Mouse (Mus musculus) thymus, postnatal 25 days (tissue): ENCODE results near the gene Dbp.

Source experiments
- DNase-seq: peaks from one replicate; pipeline ENCODE4 v3.0.0; 2022

Dbp gene

GRCm38 (mm10) chr7:45713396-45713795 lies 8.5 kb downstream of the Dbp start:
- no peak for DNase-seq

DNA sequence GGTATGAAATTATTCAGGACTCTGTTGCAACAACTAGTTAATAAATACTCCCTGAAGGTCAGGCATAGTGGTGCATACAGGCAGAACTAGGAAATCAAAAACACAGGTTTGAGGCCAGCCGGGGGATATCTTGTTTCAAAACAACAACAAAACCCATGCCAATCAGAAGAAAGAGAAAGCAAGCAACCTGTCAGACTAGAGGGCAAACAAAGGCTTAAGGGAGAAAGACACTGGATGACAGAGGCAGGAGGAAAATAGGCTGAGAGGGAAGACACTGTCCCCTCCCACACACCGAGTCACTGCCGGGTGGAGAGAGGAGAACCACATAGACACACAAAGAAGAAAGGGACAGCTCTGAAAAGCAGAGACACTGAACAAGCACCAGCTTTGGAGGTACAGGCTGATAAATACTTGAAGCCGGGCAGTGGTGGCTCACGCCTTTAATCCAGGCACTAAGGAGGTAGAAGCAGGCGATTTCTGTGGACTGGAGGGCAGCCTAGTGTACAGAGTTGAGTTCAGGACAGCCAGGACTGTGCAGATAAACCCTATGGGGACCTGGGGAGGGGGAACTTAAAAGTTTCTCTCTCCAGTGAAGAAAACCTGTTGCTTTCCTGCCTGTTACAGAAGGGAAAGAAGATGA lies 9.1 kb downstream of the Dbp start:
- DNase-seq, result no peak

- no peak for DNase-seq
Measured at GRCm38 (mm10) chr7:45714630-45715089, 9.8 kb downstream of the Dbp start.

- DNase-seq, result peak; percentile 97
Measured at GRCm38 (mm10) chr7:45715090-45715708, 10.3 kb downstream of the Dbp start, which contains the start of gene Rpl18. Gene Rpl18, plus strand, starts transcription at chr7:45715457.

DNA sequence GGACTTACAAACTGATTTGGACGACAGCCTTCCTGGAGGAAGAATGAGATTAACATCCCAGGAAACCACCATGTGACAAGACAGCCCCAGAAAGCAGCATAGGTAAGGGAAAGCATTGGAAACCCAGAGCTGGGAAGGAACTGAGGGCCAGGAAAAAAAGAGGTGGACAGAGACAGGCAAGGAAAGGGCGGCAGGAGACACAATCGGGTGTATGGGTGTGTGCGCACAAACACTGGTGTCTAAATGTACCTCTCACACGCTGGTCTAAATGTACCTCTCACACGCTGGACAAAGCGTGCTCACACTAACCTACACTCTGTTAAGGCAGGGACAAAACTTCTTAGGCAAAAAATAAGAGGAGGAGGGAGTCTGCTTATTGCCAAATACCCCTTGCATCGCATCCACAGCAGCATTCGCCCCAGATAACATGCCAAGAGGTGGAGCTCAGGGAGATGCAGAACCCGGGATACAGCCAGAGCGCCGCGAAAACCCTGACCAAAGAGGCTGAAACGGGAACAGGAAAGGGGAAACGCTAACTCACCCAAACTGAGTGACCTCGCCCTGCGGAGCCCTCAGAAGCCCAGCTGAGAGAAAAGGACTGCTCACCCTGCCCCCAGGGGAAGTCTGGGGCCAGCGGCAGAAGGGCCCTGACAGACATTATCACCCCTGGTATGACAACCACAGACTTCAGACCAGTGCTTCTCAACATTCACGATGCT lies 11.0 kb downstream of the Dbp start:
- DNase-seq, result no peak

DNA sequence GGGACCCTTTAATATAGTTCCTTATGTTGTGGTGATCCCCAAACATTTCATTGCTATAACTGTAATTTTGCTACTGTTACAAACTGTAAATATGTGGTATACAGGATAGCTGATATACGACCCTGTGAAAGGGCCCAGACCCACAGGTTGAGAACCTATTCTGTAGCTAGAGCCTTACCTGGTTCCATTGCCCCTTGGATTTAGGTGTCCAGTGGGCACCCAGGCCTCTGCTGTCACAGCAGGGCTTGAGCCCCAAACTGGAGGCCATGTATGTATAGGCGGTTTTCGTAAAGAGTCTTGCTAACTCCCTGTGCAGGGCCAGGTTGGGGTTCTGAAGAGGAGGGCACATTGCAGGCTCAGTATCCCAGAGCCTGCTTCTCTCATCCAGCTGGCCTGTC lies 11.6 kb downstream of the Dbp start:
- no peak for DNase-seq

GRCm38 (mm10) chr7:45716952-45717917 lies 12.3 kb downstream of the Dbp start:
- no peak for DNase-seq

- DNase-seq, result peak; percentile 98
Measured at GRCm38 (mm10) chr7:45717918-45718297, 13.0 kb downstream of the Dbp start, which contains the start of gene Sphk2. Gene Sphk2, minus strand, starts transcription at chr7:45718002.

DNA sequence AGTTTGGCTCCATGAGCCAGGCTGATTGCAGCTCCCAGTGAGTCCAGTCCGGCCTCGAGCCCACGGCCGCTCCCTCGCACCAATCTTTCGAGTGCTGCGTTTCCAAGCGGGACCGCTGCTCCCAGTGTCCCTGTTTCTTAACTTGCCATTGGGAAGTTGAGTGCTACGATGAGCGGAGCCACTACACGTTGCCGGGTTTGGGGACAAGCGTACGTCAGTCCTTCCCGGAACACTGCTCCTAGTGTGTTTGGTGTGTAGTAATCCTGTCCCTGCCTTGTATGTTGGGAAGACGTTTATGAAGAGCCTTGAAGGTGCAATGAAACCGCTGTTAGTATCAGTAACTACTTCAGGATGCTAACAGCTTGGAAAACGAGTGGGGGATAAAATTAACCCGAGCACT lies 13.4 kb downstream of the Dbp start:
- no peak for DNase-seq

DNA sequence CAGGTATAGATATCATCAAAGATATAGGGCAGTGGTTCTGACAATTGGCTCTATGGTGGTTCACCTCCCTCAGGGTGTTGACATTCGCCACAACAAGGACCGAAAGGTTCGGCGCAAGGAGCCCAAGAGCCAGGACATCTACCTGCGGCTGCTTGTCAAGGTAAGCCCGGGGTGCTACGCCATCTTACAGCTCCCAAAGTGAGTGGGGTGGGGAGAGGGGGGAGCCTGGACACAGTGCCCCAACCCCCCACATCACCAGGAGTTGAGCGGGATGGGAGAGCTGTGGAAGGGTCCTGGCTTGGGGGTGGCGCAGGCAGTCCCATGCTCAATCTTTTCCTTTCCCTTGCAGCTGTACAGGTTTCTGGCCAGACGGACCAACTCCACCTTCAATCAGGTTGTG lies 14.3 kb downstream of the Dbp start:
- DNase-seq, result no peak

DNA sequence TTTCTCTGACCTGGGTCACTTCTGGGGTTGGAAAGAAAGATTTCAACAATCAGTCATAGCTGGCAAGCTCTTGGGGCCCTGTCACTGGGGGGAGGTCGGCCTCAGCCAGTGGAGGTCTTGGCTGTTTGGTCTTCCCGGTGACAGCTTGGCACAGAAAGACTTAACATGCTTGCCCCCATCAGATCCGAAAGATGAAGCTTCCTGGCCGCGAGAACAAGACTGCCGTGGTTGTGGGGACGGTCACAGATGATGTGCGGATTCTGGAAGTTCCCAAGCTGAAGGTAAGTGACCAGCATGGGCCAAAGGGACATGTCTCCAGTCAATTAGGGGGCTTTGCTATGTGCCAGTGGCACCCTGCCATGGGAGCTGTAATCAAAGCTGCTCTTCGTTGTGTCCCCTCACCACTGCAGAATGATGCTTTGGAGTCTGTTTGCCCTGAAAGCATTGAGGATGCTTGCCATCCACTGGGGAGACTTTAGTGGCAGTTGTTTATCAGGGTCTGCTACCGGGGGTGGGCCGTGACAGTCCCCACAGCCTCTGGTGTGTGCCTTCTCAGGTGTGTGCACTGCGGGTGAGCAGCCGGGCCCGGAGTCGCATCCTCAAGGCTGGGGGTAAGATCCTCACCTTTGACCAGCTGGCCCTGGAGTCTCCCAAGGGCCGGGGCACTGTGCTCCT lies 15.0 kb downstream of the Dbp start:
- DNase-seq, result no peak

DNA sequence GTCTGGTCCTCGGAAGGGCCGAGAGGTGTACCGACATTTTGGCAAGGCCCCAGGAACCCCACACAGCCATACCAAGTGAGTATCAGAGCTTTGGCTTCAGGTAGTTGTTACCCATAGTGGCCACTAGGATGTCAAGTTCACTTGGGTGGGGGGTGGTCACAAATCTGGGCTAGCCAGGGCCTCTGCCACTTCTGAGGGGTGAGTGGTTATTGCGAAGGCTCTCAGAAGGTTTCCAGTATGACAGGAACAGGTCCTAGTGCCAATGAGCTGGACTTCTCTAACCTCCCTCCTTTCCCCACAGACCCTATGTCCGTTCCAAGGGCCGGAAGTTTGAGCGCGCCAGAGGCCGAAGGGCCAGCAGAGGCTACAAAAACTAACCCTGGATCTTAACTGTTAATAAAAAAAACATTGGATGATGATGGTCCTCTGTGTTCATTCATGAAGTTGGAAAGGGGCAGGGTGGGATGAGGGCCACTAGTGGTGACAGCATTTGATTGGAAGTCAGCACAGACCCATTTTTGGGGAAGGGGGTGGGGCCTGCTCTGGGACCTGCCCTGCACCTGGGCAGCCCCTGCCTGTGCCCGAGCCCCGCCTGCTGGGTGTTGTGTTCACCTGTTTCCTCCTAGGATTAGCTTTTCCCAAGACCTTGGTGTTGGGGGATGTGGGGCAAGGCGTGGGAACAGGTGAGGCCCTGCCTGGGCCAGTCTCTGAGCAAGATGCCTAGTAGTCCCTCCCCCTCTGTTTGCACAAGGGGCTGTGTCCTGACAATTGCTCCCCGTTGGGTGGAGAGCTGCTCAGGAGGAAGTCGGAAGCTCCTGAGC lies 15.7 kb downstream of the Dbp start, which contains the start of gene Fam83e:
Fam83e (plus strand) TSS at position 800 of the 821 bp plus-strand sequence.
- no peak for DNase-seq

- DNase-seq, result no peak
Measured at GRCm38 (mm10) chr7:45721234-45721571, 16.3 kb downstream of the Dbp start.

DNA sequence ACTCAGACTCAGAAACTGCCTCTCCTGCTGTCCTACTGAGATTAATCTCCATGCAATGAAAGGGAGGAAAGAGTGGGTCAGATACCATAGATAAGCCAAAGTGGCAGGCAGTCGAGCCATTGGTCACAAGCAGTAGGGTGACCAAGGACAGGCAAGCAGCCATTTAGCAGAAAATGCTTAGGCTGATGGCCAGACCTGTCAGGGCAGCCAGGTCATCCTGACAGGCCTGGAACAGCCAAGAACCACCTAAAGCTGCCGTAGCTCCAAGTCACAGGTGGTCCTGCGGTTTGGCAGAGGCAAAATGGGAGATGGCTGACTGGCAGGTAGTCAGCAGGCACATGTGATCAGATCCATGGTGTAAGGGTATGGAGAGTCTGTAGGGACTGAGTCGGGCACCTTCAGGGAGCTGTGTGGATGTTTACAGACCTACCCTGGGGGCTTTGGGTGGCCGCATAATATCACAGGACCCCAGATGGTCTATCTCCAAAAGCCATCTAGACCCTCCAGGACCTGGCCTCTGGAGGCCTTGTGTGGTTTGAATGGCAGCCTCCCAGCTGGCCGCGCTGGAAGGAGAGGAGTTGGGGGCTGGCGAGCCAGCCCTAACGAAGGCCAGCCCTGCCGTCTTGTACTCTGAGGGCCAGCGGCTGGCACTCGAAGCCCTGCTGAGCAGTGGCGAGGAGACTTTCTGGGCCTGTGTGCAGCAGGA lies 16.9 kb downstream of the Dbp start:
- DNase-seq, result no peak

- no peak for DNase-seq
Measured at GRCm38 (mm10) chr7:45722348-45722713, 17.4 kb downstream of the Dbp start.

DNA sequence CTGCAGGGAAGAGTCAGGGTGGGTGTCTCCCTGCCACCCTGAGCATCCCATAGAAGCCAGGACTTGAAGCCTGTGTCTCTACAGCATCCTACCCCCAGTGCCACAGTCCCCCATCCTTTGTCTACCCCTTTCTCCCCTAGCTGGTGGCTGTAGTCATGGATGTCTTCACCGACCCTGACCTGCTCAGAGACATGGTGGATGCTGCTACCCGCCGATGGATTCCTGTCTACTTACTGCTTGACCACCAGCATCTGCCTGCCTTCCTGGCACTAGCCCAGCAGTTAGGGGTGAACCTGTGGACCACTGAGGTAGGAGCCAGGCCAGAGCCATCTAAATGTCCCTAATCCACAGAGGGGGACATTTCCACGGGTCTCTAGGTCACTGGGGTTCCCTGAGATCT lies 18.4 kb downstream of the Dbp start:
- DNase-seq, result no peak

- no peak for DNase-seq
Measured at GRCm38 (mm10) chr7:45723781-45724180, 18.9 kb downstream of the Dbp start.

DNA sequence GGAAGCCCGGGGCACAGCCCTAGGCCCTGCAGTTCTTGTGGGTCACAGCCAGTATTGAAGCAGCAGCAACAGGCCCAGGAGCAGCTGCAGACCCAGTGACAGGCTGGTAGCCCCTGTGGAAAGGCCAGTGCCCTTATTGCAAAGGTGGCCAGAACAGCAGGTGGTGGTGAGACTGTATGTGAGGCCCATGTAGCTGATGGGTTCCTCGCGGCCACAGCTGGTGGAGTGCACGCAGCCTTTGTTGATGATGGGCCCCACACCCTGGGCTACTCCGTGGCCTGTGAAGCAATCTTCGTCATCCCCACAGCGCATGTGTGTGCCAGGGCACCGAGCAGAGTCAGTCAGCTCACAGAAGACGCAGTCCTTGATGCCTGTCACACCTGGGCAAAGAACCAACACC lies 20.3 kb downstream of the Dbp start:
- DNase-seq, result no peak

DNA sequence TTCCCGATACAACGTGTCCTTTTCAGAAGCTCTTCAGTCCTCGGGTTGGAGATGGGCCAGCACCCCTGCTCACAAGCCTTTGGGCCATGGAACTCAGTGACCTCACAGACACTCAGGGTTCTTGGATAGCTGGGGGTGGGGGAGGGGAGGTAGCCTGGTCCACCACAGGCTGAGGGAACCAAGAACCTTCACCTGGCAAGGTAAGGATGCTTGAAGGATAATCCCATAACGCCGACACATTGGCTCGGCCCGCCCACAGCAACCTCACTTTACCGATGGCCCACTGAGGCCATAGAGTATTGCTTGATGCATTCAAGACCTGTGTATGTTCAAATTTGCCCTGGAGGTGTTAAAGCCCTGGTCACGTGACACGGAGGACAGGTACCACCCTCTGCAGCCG lies 20.8 kb downstream of the Dbp start, which contains the start of gene Spaca4:
Spaca4 (minus strand) TSS at position 101 of the 400 bp plus-strand sequence.
- DNase-seq, result no peak

GRCm38 (mm10) chr7:45726419-45726818 lies 21.5 kb downstream of the Dbp start:
- no peak for DNase-seq

DNA sequence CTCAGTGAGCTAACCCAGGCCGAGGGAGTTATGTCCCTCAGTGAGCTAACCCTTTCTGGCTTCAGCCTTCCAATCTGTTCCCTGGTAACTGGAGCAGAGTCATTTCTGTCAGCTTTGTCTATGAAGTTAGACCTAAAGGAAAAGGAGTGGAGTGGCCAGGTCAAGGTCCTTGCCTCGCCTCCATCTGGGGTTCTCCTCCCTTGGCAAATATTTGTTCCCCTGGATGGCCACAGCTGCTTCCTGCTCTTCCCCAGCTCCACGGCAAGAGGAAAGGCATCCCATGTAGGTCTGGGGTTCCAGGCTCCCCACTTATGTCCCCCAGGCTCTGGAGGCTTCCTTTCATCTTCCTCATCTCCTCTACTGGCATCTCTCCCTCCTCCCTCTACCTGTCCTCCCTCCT lies 22.7 kb downstream of the Dbp start:
- no peak for DNase-seq
